Mouse (Mus musculus) myocyte (in vitro differentiated cells): ENCODE measurements at regions not wholly inside any gene's neighbourhood (a gene's known extent, or its start where the extent isn't known, plus 50 kb on each side); places are given as distances from the start of the nearest gene placed in this dataset.

Source experiments
- CEBPB ChIP-seq: IDR thresholded peaks from 2 replicates; pipeline ENCODE4 v1.6.1; 2011; ENCODE audit warnings: mild to moderate bottlenecking, moderate library complexity; ENCODE audit not compliant: poor library complexity, insufficient read depth, severe bottlenecking
- E2F4 ChIP-seq: IDR thresholded peaks from one replicate; pipeline ENCODE4 v1.6.1; 2011; ENCODE audit warnings: mild to moderate bottlenecking, control low read depth, moderate library complexity; ENCODE audit not compliant: insufficient read depth
- MAX ChIP-seq: IDR thresholded peaks from one replicate; pipeline ENCODE4 v1.6.1; 2011; ENCODE audit warnings: low read depth, mild to moderate bottlenecking, control low read depth
- MYOD1 ChIP-seq, 3 experiments: IDR thresholded peaks; one replicate each; pipeline ENCODE4 v1.6.1; 2011; ENCODE audit warnings: control low read depth in 2 of 3, low read depth in 2 of 3, mild to moderate bottlenecking in 2 of 3, moderate library complexity in 1 of 3; ENCODE audit not compliant: insufficient read length in 2 of 3, control insufficient read depth in 1 of 3
- MYOG ChIP-seq, 3 experiments: IDR thresholded peaks; one replicate each; pipeline ENCODE4 v1.6.1; 2011; ENCODE audit warnings: control low read depth in 2 of 3, low read depth in 2 of 3, mild to moderate bottlenecking in 2 of 3; ENCODE audit not compliant: insufficient read length in 2 of 3, control insufficient read depth in 1 of 3, insufficient read depth in 1 of 3
- POLR2A ChIP-seq: IDR thresholded peaks from one replicate; pipeline ENCODE4 v1.6.1; 2011; ENCODE audit warnings: low read depth, mild to moderate bottlenecking, control low read depth, moderate library complexity; ENCODE audit not compliant: insufficient read length
- POLR2AphosphoS2 ChIP-seq: IDR thresholded peaks from one replicate; pipeline ENCODE4 v1.6.1; 2011; ENCODE audit warnings: low read depth, control low read depth; ENCODE audit not compliant: insufficient read length
- REST ChIP-seq: IDR thresholded peaks from one replicate; pipeline ENCODE4 v1.6.1; 2011; ENCODE audit warnings: mild to moderate bottlenecking, control low read depth, moderate library complexity; ENCODE audit not compliant: insufficient read depth, insufficient read length
- SRF ChIP-seq: IDR thresholded peaks from one replicate; pipeline ENCODE4 v1.6.1; 2011; ENCODE audit warnings: low read depth; ENCODE audit not compliant: control insufficient read depth, insufficient read length
- TCF3 ChIP-seq: IDR thresholded peaks from one replicate; pipeline ENCODE4 v1.6.1; 2011; ENCODE audit warnings: low read depth, control low read depth; ENCODE audit not compliant: insufficient read length
- USF1 ChIP-seq: IDR thresholded peaks from one replicate; pipeline ENCODE4 v1.6.1; 2011; ENCODE audit warnings: low read depth, mild to moderate bottlenecking, control low read depth, moderate library complexity

- no peak for TF ChIP-seq E2F4
- no peak for TF ChIP-seq POLR2A
- TF ChIP-seq MAX = no peak
- no peak for TF ChIP-seq USF1
- TF ChIP-seq MYOD1 (IDR thresholded peaks at IDR 0.05; ENCODE audit: control insufficient read depth in 1 of 3, insufficient read length in 2 of 3, low read depth in 2 of 3) = no peak
- no peak for TF ChIP-seq CEBPB
- no peak for TF ChIP-seq REST
- no peak for TF ChIP-seq POLR2AphosphoS2
- no peak for TF ChIP-seq SRF
- no peak for TF ChIP-seq TCF3
- no peak for TF ChIP-seq MYOG (IDR thresholded peaks at IDR 0.05; ENCODE audit: control insufficient read depth in 1 of 3, insufficient read depth in 1 of 3, insufficient read length in 2 of 3, low read depth in 2 of 3)
These were observed 305.1 kb upstream of the Trib2 start for GRCm38 (mm10) chr12:16121787-16122186.
